In the genomic region with DNA sequence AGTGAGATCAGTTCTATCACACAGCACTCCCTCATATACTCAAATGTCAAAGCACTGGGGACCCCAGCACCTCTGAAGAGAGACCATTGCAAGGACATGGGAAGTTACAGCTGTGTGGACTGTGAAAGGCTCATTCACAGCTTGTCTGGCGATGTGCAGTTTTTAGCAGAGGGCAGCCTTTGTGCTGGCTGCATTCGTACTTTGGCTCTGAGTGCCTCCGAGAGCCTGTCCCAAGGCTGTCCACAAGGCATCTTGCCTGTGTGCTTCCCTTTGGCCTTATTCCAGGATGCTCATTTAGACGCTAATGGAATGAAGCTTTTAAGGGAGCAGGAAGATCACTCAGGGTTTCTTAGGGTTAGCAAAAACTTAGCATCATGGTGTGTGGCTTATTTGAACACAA, we compare ENCODE assay signal across 8 mouse cellular contexts.
DNase-seq lines count a peak whose midpoint lies in the region; ATAC-seq and TF ChIP-seq lines count a peak whose summit lies in the region.
"Had no signal": no experiment of that assay in that cellular context is flagged by ENCODE, and none has a peak within 500 bp of the region (broad histone marks: within the 10 kb centered on the region; RNA-seq: fewer than 3 reads in every experiment).

No protein-coding gene starts in this region.

- H3K27ac ChIP-seq in hindbrain, embryonic 15.5 days (replicated peaks), result no peak overlapping the region
- H3K27ac ChIP-seq in hindbrain, embryonic 13.5 days, result no peak overlapping the region
- H3K27ac ChIP-seq in midbrain, postnatal 0 days (ENCODE audit: low read depth, low read length), result no peak overlapping the region
- H3K27ac ChIP-seq in midbrain, embryonic 16.5 days (ENCODE audit: low read length), result no peak overlapping the region
- no peak overlapping the region for H3K27ac ChIP-seq in midbrain, embryonic 11.5 days (ENCODE audit: low read depth, low read length)
- H3K27ac ChIP-seq: lung, embryonic 15.5 days had no signal

- H3K4me1 ChIP-seq in hindbrain, embryonic 15.5 days (replicated peaks), result no peaks in the 10 kb centered on the region
- no peaks in the 10 kb centered on the region; the same call in 1 of the 2 replicates for H3K4me1 ChIP-seq in hindbrain, embryonic 13.5 days (replicated peaks)
- no peaks in the 10 kb centered on the region for H3K4me1 ChIP-seq in midbrain, postnatal 0 days (ENCODE audit: insufficient read depth, low read length)
- no peaks in the 10 kb centered on the region for H3K4me1 ChIP-seq in midbrain, embryonic 16.5 days (ENCODE audit: control insufficient read depth, insufficient read depth, low read length)
- no peaks in the 10 kb centered on the region for H3K4me1 ChIP-seq in midbrain, embryonic 11.5 days (ENCODE audit: control insufficient read depth, insufficient read depth, low read length)

- no peak for TF ChIP-seq CTCF in midbrain, postnatal 0 days (IDR thresholded peaks at IDR 0.05)

- H3K9ac ChIP-seq in hindbrain, embryonic 15.5 days, result no peak overlapping the region
- H3K9ac ChIP-seq in hindbrain, embryonic 13.5 days, result no peak overlapping the region
- no peak overlapping the region for H3K9ac ChIP-seq in midbrain, postnatal 0 days (replicated peaks; ENCODE audit: low read length, poor library complexity, severe bottlenecking)
- H3K9ac ChIP-seq in midbrain, embryonic 16.5 days (ENCODE audit: low read depth, low read length), result no peak overlapping the region
- no peak overlapping the region for H3K9ac ChIP-seq in midbrain, embryonic 11.5 days (ENCODE audit: low read length)
- H3K9ac ChIP-seq: lung, embryonic 15.5 days had no signal

- 0 out of 2 replicates have a peak, but pooled peaks have one; percentile 42 for ATAC-seq in hindbrain, embryonic 15.5 days (ENCODE audit: low FRiP score, low read depth)
- ATAC-seq in hindbrain, embryonic 13.5 days (ENCODE audit: low FRiP score), result no peak
- no peak for ATAC-seq in midbrain, postnatal 0 days (ENCODE audit: low FRiP score)
- no peak for ATAC-seq in midbrain, embryonic 16.5 days
- no peak for ATAC-seq in midbrain, embryonic 11.5 days (ENCODE audit: low FRiP score)

- peak; percentile 59 for DNase-seq in midbrain, postnatal 0 days (ENCODE audit: low spot score)
- peak; percentile 27 for DNase-seq in cerebellum, adult 8-10 months
- peak; percentile 61 to 75 for DNase-seq in kidney, postnatal 36 days
- DNase-seq in midbrain, embryonic 11.5 days (ENCODE audit: low spot score, missing footprints), result no peak

- WGBS in hindbrain, embryonic 15.5 days, result 48% methylated on average over 4 of the region's 4 CpGs
- WGBS in hindbrain, embryonic 13.5 days, result 38% methylated on average over 4 of the region's 4 CpGs
- 60% methylated on average over 4 of the region's 4 CpGs for WGBS in midbrain, postnatal 0 days
- 56% methylated on average over 4 of the region's 4 CpGs for WGBS in midbrain, embryonic 16.5 days
- WGBS in midbrain, embryonic 11.5 days, result 73% methylated on average over 4 of the region's 4 CpGs

- H3K9me3 ChIP-seq in hindbrain, embryonic 15.5 days, result no peaks in the 10 kb centered on the region
- no peaks in the 10 kb centered on the region for H3K9me3 ChIP-seq in hindbrain, embryonic 13.5 days
- no peaks in the 10 kb centered on the region for H3K9me3 ChIP-seq in midbrain, postnatal 0 days (ENCODE audit: low read length)
- no peaks in the 10 kb centered on the region for H3K9me3 ChIP-seq in midbrain, embryonic 16.5 days (replicated peaks; ENCODE audit: control insufficient read depth, low read length, poor library complexity, severe bottlenecking)
- no peaks in the 10 kb centered on the region for H3K9me3 ChIP-seq in midbrain, embryonic 11.5 days (ENCODE audit: control insufficient read depth, low read length)
- H3K9me3 ChIP-seq: lung, embryonic 15.5 days had no signal

- H3K4me2 ChIP-seq in hindbrain, embryonic 15.5 days, result no peak overlapping the region
- no peak overlapping the region for H3K4me2 ChIP-seq in hindbrain, embryonic 13.5 days
- no peak overlapping the region for H3K4me2 ChIP-seq in midbrain, postnatal 0 days (ENCODE audit: low read depth, low read length, poor library complexity, severe bottlenecking)
- H3K4me2 ChIP-seq in midbrain, embryonic 16.5 days (ENCODE audit: low read length), result no peak overlapping the region
- H3K4me2 ChIP-seq in midbrain, embryonic 11.5 days, result no peak overlapping the region
- H3K4me2 ChIP-seq: lung, embryonic 15.5 days had no signal

- H3K27me3 ChIP-seq in hindbrain, embryonic 15.5 days, result no peaks in the 10 kb centered on the region
- H3K27me3 ChIP-seq in hindbrain, embryonic 13.5 days, result no peaks in the 10 kb centered on the region
- no peaks in the 10 kb centered on the region for H3K27me3 ChIP-seq in midbrain, postnatal 0 days (ENCODE audit: insufficient read depth, low read length)
- no peaks in the 10 kb centered on the region for H3K27me3 ChIP-seq in midbrain, embryonic 16.5 days (ENCODE audit: control insufficient read depth, insufficient read depth, low read depth, low read length)
- no peaks in the 10 kb centered on the region for H3K27me3 ChIP-seq in midbrain, embryonic 11.5 days (ENCODE audit: control insufficient read depth, insufficient read depth, low read length)
- H3K27me3 ChIP-seq: lung, embryonic 15.5 days had no signal

- no peak overlapping the region for H3K4me3 ChIP-seq in hindbrain, embryonic 15.5 days
- no peak overlapping the region for H3K4me3 ChIP-seq in hindbrain, embryonic 13.5 days
- no peak overlapping the region for H3K4me3 ChIP-seq in midbrain, postnatal 0 days (ENCODE audit: low read depth, low read length)
- no peak overlapping the region for H3K4me3 ChIP-seq in midbrain, embryonic 16.5 days (ENCODE audit: low read depth, low read length)
- no peak overlapping the region for H3K4me3 ChIP-seq in midbrain, embryonic 11.5 days (ENCODE audit: low read depth, low read length)
- H3K4me3 ChIP-seq: lung, embryonic 15.5 days had no signal

- H3K36me3 ChIP-seq in hindbrain, embryonic 15.5 days, result no peaks in the 10 kb centered on the region
- no peaks in the 10 kb centered on the region for H3K36me3 ChIP-seq in hindbrain, embryonic 13.5 days
- H3K36me3 ChIP-seq in midbrain, postnatal 0 days (ENCODE audit: insufficient read depth, low read length), result no peaks in the 10 kb centered on the region
- no peaks in the 10 kb centered on the region for H3K36me3 ChIP-seq in midbrain, embryonic 16.5 days (ENCODE audit: control insufficient read depth, insufficient read depth, low read length)
- H3K36me3 ChIP-seq in midbrain, embryonic 11.5 days (ENCODE audit: control insufficient read depth, insufficient read depth, low read length), result no peaks in the 10 kb centered on the region
- H3K36me3 ChIP-seq: lung, embryonic 15.5 days had no signal
